Mouse (Mus musculus): ENCODE measurements around the gene Prkcz. TPM values are rescaled to one million over a fixed set of nuclear protein-coding genes. Genes with fewer than 3 reads are reported as not detected.

Gene Prkcz
- polyA plus RNA-seq, 1 experiment from 2014 or later, result 12.4 TPM

GRCm38 (mm10) chr4:155292863-155293262, 68.3 kb downstream of the Prkcz start:
- Histone ChIP-seq H3K9ac (no peak overlapping the region), H3K27me3 (no peaks in the 10 kb centered on the region), H3K4me2 (no peak overlapping the region), H3K9me3 (no peaks in the 10 kb centered on the region), H3K4me3 (no peak overlapping the region), H3K27ac (no peak overlapping the region), H3K36me3 (no peaks in the 10 kb centered on the region), H3K4me1 (peaks cover 21% of the 10 kb centered on the region)
- 89% methylated on average over 10 of the region's 10 CpGs for WGBS
- ATAC-seq (ENCODE audit: insufficient number of reproducible peaks, insufficient read depth, low FRiP score, low TSS enrichment, low read depth), result no peak

GRCm38 (mm10) chr4:155290045-155290444, 71.1 kb downstream of the Prkcz start:
- H3K27me3 ChIP-seq, result no peaks in the 10 kb centered on the region
- no peak overlapping the region for H3K4me3 ChIP-seq
- no peak for ATAC-seq (ENCODE audit: insufficient number of reproducible peaks, insufficient read depth, low FRiP score, low TSS enrichment, low read depth)
- H3K36me3 ChIP-seq, result no peaks in the 10 kb centered on the region
- H3K9ac ChIP-seq, result no peak overlapping the region
- no peaks in the 10 kb centered on the region for H3K9me3 ChIP-seq
- no peak overlapping the region for H3K4me2 ChIP-seq
- 90% methylated on average over 7 of the region's 7 CpGs for WGBS
- 0 out of 2 replicates have a peak overlapping the region, but pooled peaks have one; percentile 4 for H3K27ac ChIP-seq
- H3K4me1 ChIP-seq, result peaks cover 24% of the 10 kb centered on the region

GRCm38 (mm10) chr4:155288586-155288985, 72.6 kb downstream of the Prkcz start:
- no peaks in the 10 kb centered on the region for H3K27me3 ChIP-seq
- no peak overlapping the region for H3K27ac ChIP-seq
- no peak overlapping the region for H3K4me3 ChIP-seq
- no peaks in the 10 kb centered on the region for H3K36me3 ChIP-seq
- no peak for ATAC-seq (ENCODE audit: insufficient number of reproducible peaks, insufficient read depth, low FRiP score, low TSS enrichment, low read depth)
- no peaks in the 10 kb centered on the region for H3K9me3 ChIP-seq
- H3K4me2 ChIP-seq, result no peak overlapping the region
- H3K4me1 ChIP-seq, result peaks cover 32% of the 10 kb centered on the region
- 74% methylated on average over 1 of the region's 1 CpGs for WGBS
- no peak overlapping the region for H3K9ac ChIP-seq

- H3K27me3 ChIP-seq, result no peaks in the 10 kb centered on the region
- no peak overlapping the region for H3K4me3 ChIP-seq
- 88% methylated on average over 11 of the region's 11 CpGs for WGBS
- H3K4me1 ChIP-seq, result peaks cover 39% of the 10 kb centered on the region
- no peaks in the 10 kb centered on the region for H3K9me3 ChIP-seq
- no peak for ATAC-seq (ENCODE audit: insufficient number of reproducible peaks, insufficient read depth, low FRiP score, low TSS enrichment, low read depth)
- no peaks in the 10 kb centered on the region for H3K36me3 ChIP-seq
- H3K4me2 ChIP-seq, result no peak overlapping the region
- H3K27ac ChIP-seq, result no peak overlapping the region; the same call in 1 of the 2 replicates
- no peak overlapping the region for H3K9ac ChIP-seq
These were observed 73.4 kb downstream of the Prkcz start for GRCm38 (mm10) chr4:155287713-155288112.

GRCm38 (mm10) chr4:155286090-155286489, 75.1 kb downstream of the Prkcz start:
- Histone ChIP-seq H3K27ac (no peak overlapping the region), H3K27me3 (no peaks in the 10 kb centered on the region), H3K9me3 (no peaks in the 10 kb centered on the region), H3K4me3 (no peak overlapping the region), H3K9ac (no peak overlapping the region), H3K4me2 (no peak overlapping the region), H3K4me1 (peaks cover 56% of the 10 kb centered on the region), H3K36me3 (no peaks in the 10 kb centered on the region)
- WGBS, result 91% methylated on average over 4 of the region's 4 CpGs
- no peak for ATAC-seq (ENCODE audit: insufficient number of reproducible peaks, insufficient read depth, low FRiP score, low TSS enrichment, low read depth)

- no peak overlapping the region for H3K4me2 ChIP-seq
- H3K27ac ChIP-seq, result peak overlapping the region; percentile 99
- H3K36me3 ChIP-seq, result no peaks in the 10 kb centered on the region
- no peak overlapping the region for H3K4me3 ChIP-seq
- WGBS, result 22% methylated on average over 15 of the region's 15 CpGs
- 0 out of 2 replicates have a peak overlapping the region, but pooled peaks have one; percentile 52 for H3K9ac ChIP-seq
- H3K27me3 ChIP-seq, result no peaks in the 10 kb centered on the region
- peaks cover 69% of the 10 kb centered on the region for H3K4me1 ChIP-seq
- no peak for ATAC-seq (ENCODE audit: insufficient number of reproducible peaks, insufficient read depth, low FRiP score, low TSS enrichment, low read depth)
- no peaks in the 10 kb centered on the region for H3K9me3 ChIP-seq
These were observed 76.4 kb downstream of the Prkcz start for GRCm38 (mm10) chr4:155284521-155285379.

- Histone ChIP-seq H3K9ac (peak overlapping the region; percentile 62), H3K4me2 (peak overlapping the region; percentile 60), H3K4me3 (peak overlapping the region; percentile 32), H3K9me3 (no peaks in the 10 kb centered on the region), H3K36me3 (no peaks in the 10 kb centered on the region), H3K4me1 (peaks cover 75% of the 10 kb centered on the region), H3K27ac (peak overlapping the region; percentile 99), H3K27me3 (no peaks in the 10 kb centered on the region)
- WGBS, result 24% methylated on average over 9 of the region's 9 CpGs
- 0 out of 2 replicates have a peak, but pooled peaks have one; percentile 17 for ATAC-seq (ENCODE audit: insufficient number of reproducible peaks, insufficient read depth, low FRiP score, low TSS enrichment, low read depth)
These were observed 77.6 kb downstream of the Prkcz start for GRCm38 (mm10) chr4:155283585-155283984.

GRCm38 (mm10) chr4:155283001-155283503, 78.1 kb downstream of the Prkcz start:
- Histone ChIP-seq H3K27ac (peak overlapping the region; percentile 99), H3K4me2 (peak overlapping the region; percentile 60), H3K9me3 (no peaks in the 10 kb centered on the region), H3K9ac (peak overlapping the region; percentile 62), H3K27me3 (no peaks in the 10 kb centered on the region), H3K36me3 (no peaks in the 10 kb centered on the region), H3K4me1 (peaks cover 80% of the 10 kb centered on the region), H3K4me3 (peak overlapping the region; percentile 32)
- WGBS, result 6% methylated on average over 11 of the region's 11 CpGs
- ATAC-seq (ENCODE audit: insufficient number of reproducible peaks, insufficient read depth, low FRiP score, low TSS enrichment, low read depth), result peak; percentile 83

GRCm38 (mm10) chr4:155282231-155282630, 78.9 kb downstream of the Prkcz start:
- no peaks in the 10 kb centered on the region for H3K9me3 ChIP-seq
- no peak overlapping the region for H3K4me3 ChIP-seq
- peak overlapping the region; percentile 60; the same call in 1 of the 2 replicates for H3K4me2 ChIP-seq
- 5% methylated on average over 6 of the region's 6 CpGs for WGBS
- peak overlapping the region; percentile 99 for H3K27ac ChIP-seq
- 0 out of 2 replicates have a peak, but pooled peaks have one; percentile 3 for ATAC-seq (ENCODE audit: insufficient number of reproducible peaks, insufficient read depth, low FRiP score, low TSS enrichment, low read depth)
- no peaks in the 10 kb centered on the region for H3K36me3 ChIP-seq
- peaks cover 75% of the 10 kb centered on the region for H3K4me1 ChIP-seq
- H3K9ac ChIP-seq, result peak overlapping the region; percentile 51; the same call in 1 of the 2 replicates
- no peaks in the 10 kb centered on the region for H3K27me3 ChIP-seq

GRCm38 (mm10) chr4:155281652-155282051, 79.5 kb downstream of the Prkcz start:
- Histone ChIP-seq H3K36me3 (no peaks in the 10 kb centered on the region), H3K27ac (peak overlapping the region; percentile 99), H3K9me3 (no peaks in the 10 kb centered on the region), H3K4me1 (peaks cover 75% of the 10 kb centered on the region), H3K4me3 (no peak overlapping the region), H3K9ac (peak overlapping the region; percentile 0; the same call in 1 of the 2 replicates), H3K4me2 (peak overlapping the region; percentile 60; the same call in 1 of the 2 replicates), H3K27me3 (no peaks in the 10 kb centered on the region)
- 85% methylated on average over 8 of the region's 8 CpGs for WGBS
- no peak for ATAC-seq (ENCODE audit: insufficient number of reproducible peaks, insufficient read depth, low FRiP score, low TSS enrichment, low read depth)

GRCm38 (mm10) chr4:155281227-155281626, 79.9 kb downstream of the Prkcz start:
- peaks cover 77% of the 10 kb centered on the region for H3K4me1 ChIP-seq
- no peaks in the 10 kb centered on the region for H3K27me3 ChIP-seq
- no peak overlapping the region for H3K4me3 ChIP-seq
- no peak overlapping the region; the same call in 1 of the 2 replicates for H3K9ac ChIP-seq
- H3K4me2 ChIP-seq, result no peak overlapping the region
- no peaks in the 10 kb centered on the region for H3K9me3 ChIP-seq
- ATAC-seq (ENCODE audit: insufficient number of reproducible peaks, insufficient read depth, low FRiP score, low TSS enrichment, low read depth), result no peak
- H3K27ac ChIP-seq, result peak overlapping the region; percentile 99
- 75% methylated on average over 2 of the region's 2 CpGs for WGBS
- H3K36me3 ChIP-seq, result no peaks in the 10 kb centered on the region

- Histone ChIP-seq H3K4me2 (no peak overlapping the region), H3K4me3 (no peak overlapping the region), H3K36me3 (no peaks in the 10 kb centered on the region), H3K27ac (peak overlapping the region; percentile 99; the same call in 1 of the 2 replicates), H3K4me1 (peaks cover 77% of the 10 kb centered on the region), H3K9me3 (no peaks in the 10 kb centered on the region), H3K9ac (no peak overlapping the region), H3K27me3 (no peaks in the 10 kb centered on the region)
- ATAC-seq (ENCODE audit: insufficient number of reproducible peaks, insufficient read depth, low FRiP score, low TSS enrichment, low read depth), result no peak
- WGBS, result 63% methylated on average over 1 of the region's 1 CpGs
These were observed 80.4 kb downstream of the Prkcz start for GRCm38 (mm10) chr4:155280768-155281121.
